Mouse (Mus musculus): ENCODE measurements around the gene Sirt2.

Sirt2 gene

DNA sequence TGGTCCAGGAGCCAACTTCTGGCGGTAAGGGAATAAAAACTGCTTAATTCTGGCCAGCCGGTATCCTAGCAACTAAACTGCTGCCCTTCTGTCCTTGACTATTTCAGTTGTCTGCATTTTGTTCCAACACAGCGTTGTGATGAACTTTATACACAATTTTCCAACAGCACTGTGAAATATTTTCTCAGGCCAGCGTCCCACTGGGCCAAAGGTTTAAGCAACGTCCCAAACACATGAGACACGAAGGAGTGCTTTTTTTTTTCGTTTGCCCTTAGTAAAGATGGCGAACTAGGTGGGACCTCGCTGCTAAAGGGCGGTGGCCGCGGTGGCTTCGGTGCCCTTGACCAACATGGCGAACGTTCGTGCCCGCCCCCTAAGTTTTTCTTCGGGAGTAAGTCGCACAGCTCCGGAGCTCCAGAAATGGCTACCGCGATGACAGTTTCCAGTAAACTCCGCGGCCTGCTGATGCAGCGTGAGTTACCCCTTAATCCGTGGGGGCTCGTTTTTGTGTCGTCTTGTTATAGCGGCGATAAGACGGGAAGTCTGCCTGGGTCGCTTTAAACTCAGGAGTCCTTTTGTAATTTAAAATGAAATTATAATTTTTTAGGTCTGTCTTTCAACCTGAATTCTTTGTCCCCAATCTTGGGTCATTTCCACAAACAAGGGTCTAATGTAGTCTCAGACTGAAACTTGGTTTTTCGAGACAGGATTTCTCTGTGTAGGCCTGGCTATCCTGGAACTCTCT, 58.6 kb downstream of the Sirt2 start, which contains the start of gene Ech1:
Gene Ech1, plus strand, starts transcription at position 277 of the 745 bp plus-strand sequence.
- TF ChIP-seq GATA4 (IDR thresholded peaks at IDR 0.05; ENCODE audit: insufficient replicate concordance, low read length): no peak

DNA sequence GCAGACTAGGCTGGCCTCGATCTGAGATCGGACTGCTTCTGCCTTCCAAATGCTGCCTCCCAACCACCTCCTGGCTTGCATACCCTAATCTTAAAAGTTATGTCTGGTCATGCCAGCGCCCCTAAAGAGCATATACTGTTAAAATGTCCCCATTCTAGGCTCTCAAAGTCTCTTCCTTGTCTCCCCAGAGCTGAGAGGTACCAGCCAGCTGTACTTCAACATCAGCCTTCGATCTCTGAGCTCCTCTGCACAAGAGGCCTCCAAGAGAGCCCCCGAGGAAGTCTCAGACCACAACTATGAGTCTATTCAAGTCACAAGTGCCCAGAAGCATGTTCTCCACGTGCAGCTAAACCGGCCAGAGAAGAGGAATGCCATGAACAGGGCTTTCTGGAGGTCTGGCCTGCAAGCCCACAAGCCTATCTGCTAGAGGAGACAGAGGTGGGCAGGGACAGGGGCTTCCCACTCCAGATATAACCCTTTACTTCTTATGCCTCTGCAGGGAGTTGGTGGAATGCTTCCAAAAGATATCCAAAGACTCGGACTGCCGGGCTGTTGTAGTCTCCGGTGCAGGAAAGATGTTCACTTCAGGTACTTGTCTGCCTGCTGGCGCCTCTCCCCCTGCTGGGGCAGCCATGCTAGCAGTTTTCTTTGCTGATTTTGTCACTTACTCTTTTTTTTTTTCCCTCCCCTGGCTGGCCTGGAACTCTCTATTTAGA, 59.3 kb downstream of the Sirt2 start:
- TF ChIP-seq GATA4 (IDR thresholded peaks at IDR 0.05; ENCODE audit: insufficient replicate concordance, low read length): no peak

DNA sequence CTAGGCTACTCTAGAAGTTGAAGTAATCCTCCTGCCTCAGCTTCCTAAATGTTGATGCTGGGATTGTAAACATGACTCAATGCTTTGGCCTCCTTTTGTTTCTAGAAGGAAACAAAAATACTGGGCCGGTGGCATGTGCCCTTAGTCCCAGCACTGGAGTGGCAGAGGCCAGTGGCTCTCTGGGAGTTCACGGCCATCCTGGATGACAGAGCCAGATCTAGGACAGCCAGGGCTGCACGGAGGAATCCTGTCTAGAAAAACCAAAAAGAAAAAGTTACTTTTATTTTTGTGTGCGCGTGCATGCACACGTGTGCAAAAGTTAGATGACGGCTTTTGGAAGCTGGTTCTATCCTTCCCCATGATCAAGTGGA, 59.9 kb downstream of the Sirt2 start:
- no peak for TF ChIP-seq GATA4 (IDR thresholded peaks at IDR 0.05; ENCODE audit: insufficient replicate concordance, low read length)

DNA sequence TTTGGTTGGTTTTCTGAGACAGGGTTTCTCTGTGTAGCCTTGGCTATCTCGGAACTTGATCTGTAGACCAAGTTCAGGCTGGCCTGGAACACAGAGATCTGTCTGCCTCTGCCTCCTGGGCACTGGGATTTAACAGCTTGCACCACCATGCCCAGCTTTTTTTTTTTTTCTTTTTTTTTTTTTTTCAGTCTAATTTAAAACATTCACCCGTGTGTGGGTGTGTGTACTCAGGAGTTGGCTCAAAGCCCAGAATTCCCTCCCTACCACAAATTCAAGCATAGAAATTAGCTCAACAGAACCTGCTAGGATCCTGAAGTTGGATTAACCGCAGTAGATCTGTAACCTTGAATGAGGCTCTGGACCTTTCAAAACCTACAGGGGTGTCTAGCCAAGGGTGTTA, 60.8 kb downstream of the Sirt2 start:
- TF ChIP-seq GATA4 (IDR thresholded peaks at IDR 0.05; ENCODE audit: insufficient replicate concordance, low read length): no peak

DNA sequence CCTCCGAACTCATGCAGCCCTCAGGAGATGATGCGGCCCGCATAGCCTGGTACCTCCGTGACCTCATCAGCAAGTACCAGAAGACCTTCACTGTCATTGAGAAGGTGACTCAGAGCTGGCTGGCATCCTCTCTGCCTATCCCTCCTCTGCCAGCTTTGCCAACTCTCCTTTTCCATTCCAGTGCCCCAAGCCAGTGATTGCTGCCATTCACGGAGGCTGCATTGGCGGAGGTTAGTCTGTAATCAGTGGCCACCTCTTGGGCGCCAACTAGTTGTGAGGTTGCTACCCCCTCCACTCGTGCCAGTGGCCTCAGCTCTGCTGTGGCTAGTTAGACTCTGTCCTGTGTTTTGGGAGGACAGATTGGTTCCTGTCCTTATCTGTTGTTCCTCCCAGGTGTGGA, 63.3 kb downstream of the Sirt2 start:
- TF ChIP-seq GATA4 (IDR thresholded peaks at IDR 0.05; ENCODE audit: insufficient replicate concordance, low read length): no peak

DNA sequence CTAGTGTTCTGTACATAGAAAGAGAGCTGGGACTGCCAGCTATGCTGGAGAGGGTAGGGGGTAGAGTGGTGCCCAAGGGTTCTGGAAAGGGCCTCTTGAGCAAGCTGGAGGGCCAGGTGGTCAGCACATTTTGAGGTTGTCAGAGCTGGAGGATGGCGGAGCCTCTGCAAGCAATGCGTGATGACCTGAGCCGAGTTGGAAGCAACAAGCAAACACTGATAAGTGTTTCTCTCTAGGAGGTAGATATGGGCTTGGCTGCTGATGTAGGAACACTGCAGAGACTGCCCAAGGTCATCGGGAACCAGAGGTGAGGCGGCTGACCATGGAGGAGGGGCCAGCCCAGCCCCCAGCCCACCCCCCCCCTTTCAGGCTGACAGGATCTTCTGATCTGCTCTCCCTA, 64.4 kb downstream of the Sirt2 start:
- TF ChIP-seq GATA4 (IDR thresholded peaks at IDR 0.05; ENCODE audit: insufficient replicate concordance, low read length): no peak

DNA sequence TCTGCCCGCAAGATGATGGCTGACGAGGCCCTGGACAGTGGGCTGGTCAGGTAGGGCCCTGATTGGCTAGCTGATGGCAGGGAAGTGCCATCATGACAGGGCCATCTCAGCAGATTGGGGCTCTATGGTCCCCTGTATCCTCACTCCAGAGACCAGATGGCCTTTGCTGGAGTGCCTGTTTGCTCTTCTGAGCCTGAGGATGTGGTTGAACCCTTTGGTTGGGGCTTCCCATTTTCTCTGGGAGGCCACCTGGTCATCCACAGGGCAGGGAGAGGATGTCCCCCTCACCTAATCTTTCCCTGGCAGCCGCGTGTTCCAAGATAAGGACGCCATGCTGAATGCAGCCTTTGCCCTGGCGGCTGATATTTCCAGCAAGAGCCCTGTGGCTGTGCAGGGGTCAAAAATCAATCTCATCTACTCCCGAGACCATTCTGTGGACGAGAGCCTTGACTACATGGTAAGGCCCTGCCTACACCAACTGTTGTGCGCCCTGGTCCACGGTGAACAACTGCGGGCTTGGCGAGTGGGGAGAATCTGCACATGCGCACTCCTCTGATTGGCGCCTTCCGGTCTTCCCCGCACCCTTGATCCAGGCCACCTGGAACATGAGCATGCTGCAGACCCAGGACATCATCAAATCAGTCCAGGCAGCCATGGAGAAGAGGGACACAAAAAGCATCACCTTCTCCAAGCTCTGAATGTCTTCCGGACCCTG, 65.0 kb downstream of the Sirt2 start:
- TF ChIP-seq GATA4 (IDR thresholded peaks at IDR 0.05; ENCODE audit: insufficient replicate concordance, low read length): no peak

DNA sequence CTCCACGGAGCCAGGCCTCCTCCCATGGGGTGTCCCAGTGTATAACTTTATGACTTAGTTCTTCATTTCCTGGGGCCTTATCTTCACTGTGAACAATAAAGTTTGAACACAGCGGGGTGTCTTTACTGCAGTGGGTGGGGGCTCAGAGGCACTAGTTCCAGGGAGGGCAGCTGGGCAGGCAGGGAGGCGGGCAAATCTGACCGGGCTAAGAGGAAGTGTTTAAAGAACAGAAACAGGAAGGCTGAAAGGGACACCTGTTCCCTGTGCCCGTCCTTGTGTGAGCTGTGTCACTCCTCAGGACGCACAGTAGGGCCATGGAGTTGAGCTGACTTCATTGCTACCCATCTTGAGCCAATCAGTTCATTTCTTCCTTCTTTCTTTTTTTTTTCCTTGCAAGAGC, 65.6 kb downstream of the Sirt2 start:
- TF ChIP-seq GATA4 (IDR thresholded peaks at IDR 0.05; ENCODE audit: insufficient replicate concordance, low read length): no peak

DNA sequence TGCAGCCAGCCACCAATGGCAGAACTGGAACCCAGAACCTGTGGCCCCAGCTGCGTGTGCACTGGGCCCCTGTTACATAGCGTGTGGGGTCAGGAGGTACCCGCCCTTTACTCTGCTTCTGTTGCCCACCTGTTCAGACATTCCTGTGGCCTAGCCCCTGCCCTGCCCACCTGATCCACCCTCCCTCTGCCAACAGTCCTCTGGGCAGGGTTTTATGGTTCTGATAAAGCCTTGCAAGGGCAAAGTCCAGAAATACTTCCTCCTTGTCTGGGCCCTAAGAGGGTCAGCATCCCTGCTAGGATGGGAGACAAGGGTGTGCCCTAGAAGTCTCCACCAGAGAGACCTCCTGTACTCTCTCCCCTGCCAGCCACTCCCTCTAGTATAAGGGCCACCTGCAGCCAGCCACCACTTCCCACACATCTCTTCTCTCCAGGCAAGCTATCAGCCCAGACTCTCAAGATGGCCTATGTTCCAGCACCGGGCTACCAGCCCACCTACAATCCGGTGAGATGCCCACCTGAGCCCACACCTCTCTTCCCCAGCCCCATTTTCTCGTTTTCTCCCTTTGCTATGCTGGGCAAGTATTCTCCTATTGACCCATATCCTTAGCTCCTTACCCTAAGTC, 67.3 kb downstream of the Sirt2 start, which contains the start of gene Lgals4:
Gene Lgals4, plus strand, starts transcription at position 132 of the 625 bp plus-strand sequence.
- no peak for TF ChIP-seq GATA4 (IDR thresholded peaks at IDR 0.05; ENCODE audit: insufficient replicate concordance, low read length)

DNA sequence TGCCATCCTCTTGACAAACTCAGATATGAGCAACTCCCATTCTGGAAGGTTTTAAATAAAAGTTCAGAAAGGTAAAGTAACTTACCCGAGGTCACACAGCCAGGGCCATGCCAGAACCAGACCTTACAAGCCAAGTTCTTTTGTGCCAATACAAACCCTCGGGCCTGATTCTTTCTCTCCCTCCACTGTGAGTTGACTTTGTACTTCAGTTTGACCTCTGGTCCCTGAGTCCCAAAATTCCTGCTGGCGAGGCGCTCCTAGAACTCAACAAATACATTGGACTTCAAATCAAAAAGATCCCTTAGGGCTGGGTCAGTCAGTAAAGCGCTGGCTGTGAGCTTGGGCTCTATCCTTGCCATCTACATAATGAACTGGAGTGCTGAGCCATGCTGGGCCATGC, 70.4 kb downstream of the Sirt2 start:
- TF ChIP-seq GATA4 (IDR thresholded peaks at IDR 0.05; ENCODE audit: insufficient replicate concordance, low read length): no peak

All from liver, adult (tissue).